Mouse (Mus musculus) intestine, embryonic 15.5 days (tissue): ENCODE results near the gene Ltbp1. TPM values are rescaled to one million over a fixed set of nuclear protein-coding genes. Genes with fewer than 3 reads are reported as not detected.

Experiments
- ATAC-seq: fragments of 200-750 bp; cut with Nextera tagmentation; 2 replicates; pipeline ENCODE4 v1.8.0; 2017; ENCODE audit warnings: moderate TSS enrichment, moderate library complexity
- H3K27ac ChIP-seq: fragments of 300-500 bp; sonication (generic); 2 replicates; pipeline ENCODE4 v1.5.1; 2015; ENCODE audit warnings: mild to moderate bottlenecking, inconsistent platforms
- H3K27me3 ChIP-seq: fragments of 300-500 bp; sonication (generic); replicated peaks from 2 replicates; pipeline ENCODE4 v1.6.1; 2015; ENCODE audit warnings: inconsistent platforms
- H3K36me3 ChIP-seq: fragments of 300-500 bp; sonication (generic); 2 replicates; pipeline ENCODE4 v1.6.1; 2015; ENCODE audit warnings: inconsistent platforms
- H3K4me1 ChIP-seq: fragments of 300-500 bp; sonication (generic); replicated peaks from 2 replicates; pipeline ENCODE4 v1.6.1; 2015; ENCODE audit warnings: inconsistent platforms
- H3K4me2 ChIP-seq: fragments of 300-500 bp; sonication (generic); replicated peaks from 2 replicates; pipeline ENCODE4 v1.6.1; 2015; ENCODE audit warnings: mild to moderate bottlenecking, inconsistent platforms
- H3K4me3 ChIP-seq: fragments of 300-500 bp; sonication (generic); replicated peaks from 2 replicates; pipeline ENCODE4 v1.5.1; 2015; ENCODE audit warnings: inconsistent platforms
- H3K9ac ChIP-seq: fragments of 300-500 bp; sonication (generic); 2 replicates; pipeline ENCODE4 v1.6.1; 2015; ENCODE audit warnings: inconsistent platforms
- H3K9me3 ChIP-seq: fragments of 300-500 bp; sonication (generic); 2 replicates; pipeline ENCODE4 v1.6.1; 2016; ENCODE audit warnings: inconsistent platforms
- WGBS: fragments of 180-500 bp; shearing (Covaris S2); methylation state at CpG from one replicate; pipeline ENCODE4 v1.1.7; 2015; 5-methylcytosine and 5-hydroxymethylcytosine counted together
- polyA plus RNA-seq: library from polyadenylated mRNA; unstranded; fragments of >200 nt; fragmentation: Nextera tagmentation; extraction: Ambion mirVana; gene quantifications from 2 replicates; pipeline ENCODE4 v1.2.1, GENCODE M21; 2015

Gene Ltbp1
- 17.7 and 18.8 TPM in 2 replicates for polyA plus RNA-seq

- Histone ChIP-seq H3K9ac (peak within 1 kb of the TSS; percentile 74), H3K4me3 (peak within 1 kb of the TSS; percentile 70), H3K9me3 (no peaks in the 10 kb centered on the region), H3K36me3 (no peaks in the 10 kb centered on the region), H3K4me1 (no peaks in the 10 kb centered on the region), H3K4me2 (peak within 1 kb of the TSS; percentile 92), H3K27ac (peak within 1 kb of the TSS; percentile 87), H3K27me3 (no peaks in the 10 kb centered on the region)
- ATAC-seq, result peak; percentile 87
- WGBS, result under 1% methylated on average over 27 of the region's 27 CpGs
Observed at GRCm38 (mm10) chr17:75005281-75005684, at the start of gene Ltbp1. Gene Ltbp1, plus strand, starts transcription at chr17:75005568.

GRCm38 (mm10) chr17:74959481-74960245, 45.7 kb upstream of the Ltbp1 start:
- 68% methylated on average over 6 of the region's 6 CpGs for WGBS
- no peak overlapping the region for H3K9ac ChIP-seq
- no peaks in the 10 kb centered on the region; the same call in 1 of the 2 replicates for H3K9me3 ChIP-seq
- H3K4me3 ChIP-seq, result no peak overlapping the region
- no peak overlapping the region for H3K27ac ChIP-seq
- no peaks in the 10 kb centered on the region for H3K4me1 ChIP-seq
- no peaks in the 10 kb centered on the region for H3K27me3 ChIP-seq
- no peak for ATAC-seq
- H3K36me3 ChIP-seq, result no peaks in the 10 kb centered on the region
- no peak overlapping the region for H3K4me2 ChIP-seq

DNA sequence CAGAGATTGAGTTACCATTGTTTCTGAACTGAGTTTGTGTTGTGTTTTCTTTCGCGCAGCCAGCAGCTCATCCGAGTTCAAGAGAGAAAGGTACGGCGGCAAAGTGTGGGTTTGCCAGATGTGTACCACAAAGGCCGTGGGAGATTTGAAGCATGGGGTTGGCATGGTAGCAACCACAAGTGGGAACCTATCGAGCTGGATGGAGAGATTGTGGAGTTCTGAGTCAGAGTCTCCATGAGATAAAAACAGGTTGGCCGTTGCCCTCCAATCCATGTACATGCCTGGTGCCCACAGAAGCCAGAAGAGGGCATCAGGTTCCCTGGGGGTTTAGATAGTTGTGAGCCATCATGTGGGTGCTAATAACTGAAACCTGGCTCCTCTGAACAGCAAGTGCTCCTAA, 42.1 kb upstream of the Ltbp1 start:
- Histone ChIP-seq H3K27ac (no peak overlapping the region), H3K9me3 (no peaks in the 10 kb centered on the region; the same call in 1 of the 2 replicates), H3K4me1 (0 out of 2 replicates have a peak, but pooled peaks cover 2% of the 10 kb centered on the region), H3K27me3 (no peaks in the 10 kb centered on the region), H3K9ac (no peak overlapping the region), H3K4me3 (no peak overlapping the region), H3K36me3 (no peaks in the 10 kb centered on the region), H3K4me2 (no peak overlapping the region)
- WGBS, result 93% methylated on average over 8 of the region's 8 CpGs
- no peak for ATAC-seq

DNA sequence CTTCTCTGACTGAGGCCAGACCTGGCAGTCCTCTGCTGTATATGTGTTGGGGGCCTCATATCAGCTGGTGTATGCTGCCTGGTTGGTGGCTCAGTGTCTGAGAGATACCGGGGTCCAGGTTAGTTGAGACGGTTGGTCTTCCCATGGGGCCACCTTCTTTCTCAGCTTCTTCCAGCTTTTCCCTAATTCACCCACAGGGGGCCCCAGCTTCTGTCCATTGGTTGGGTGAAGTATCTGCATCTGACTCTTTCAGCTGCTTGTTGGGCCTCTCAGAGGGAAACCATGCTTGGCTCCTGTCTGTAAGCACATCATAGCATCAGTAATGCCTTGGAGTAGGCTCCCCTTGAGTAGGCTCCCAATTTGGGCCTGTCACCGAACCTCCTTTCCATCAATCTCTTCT, 41.5 kb upstream of the Ltbp1 start:
- no peaks in the 10 kb centered on the region; the same call in 1 of the 2 replicates for H3K9me3 ChIP-seq
- no peak overlapping the region for H3K9ac ChIP-seq
- no peak for ATAC-seq
- no peak overlapping the region for H3K4me3 ChIP-seq
- H3K36me3 ChIP-seq, result no peaks in the 10 kb centered on the region
- H3K27me3 ChIP-seq, result no peaks in the 10 kb centered on the region
- WGBS, result 96% methylated on average over 3 of the region's 3 CpGs
- no peak overlapping the region for H3K4me2 ChIP-seq
- no peak overlapping the region for H3K27ac ChIP-seq
- 0 out of 2 replicates have a peak, but pooled peaks cover 3% of the 10 kb centered on the region for H3K4me1 ChIP-seq

- H3K4me1 ChIP-seq, result 0 out of 2 replicates have a peak, but pooled peaks cover 3% of the 10 kb centered on the region
- no peak for ATAC-seq
- WGBS, result 79% methylated on average over 7 of the region's 7 CpGs
Observed at GRCm38 (mm10) chr17:74967298-74967848, 38.0 kb upstream of the Ltbp1 start.

GRCm38 (mm10) chr17:74968152-74968712, 37.1 kb upstream of the Ltbp1 start:
- H3K4me2 ChIP-seq, result peak overlapping the region; percentile 17; the same call in 1 of the 2 replicates
- peak; percentile 39 for ATAC-seq
- 50% methylated on average over 9 of the region's 9 CpGs for WGBS

More at GRCm38 (mm10) chr17:74967298-74967848, 38.0 kb upstream of the Ltbp1 start:
- Histone ChIP-seq H3K4me3 (no peak overlapping the region), H3K9me3 (no peaks in the 10 kb centered on the region), H3K4me2 (no peak overlapping the region), H3K27me3 (no peaks in the 10 kb centered on the region), H3K9ac (no peak overlapping the region), H3K36me3 (no peaks in the 10 kb centered on the region), H3K27ac (no peak overlapping the region)

GRCm38 (mm10) chr17:74968738-74969271, 36.6 kb upstream of the Ltbp1 start:
- Histone ChIP-seq H3K4me3 (no peak overlapping the region), H3K27me3 (no peaks in the 10 kb centered on the region), H3K9me3 (no peaks in the 10 kb centered on the region), H3K4me2 (peak overlapping the region; percentile 17; the same call in 1 of the 2 replicates), H3K27ac (0 out of 2 replicates have a peak overlapping the region, but pooled peaks have one; percentile 13), H3K9ac (no peak overlapping the region), H3K36me3 (no peaks in the 10 kb centered on the region), H3K4me1 (0 out of 2 replicates have a peak, but pooled peaks cover 3% of the 10 kb centered on the region)
- ATAC-seq, result no peak
- 53% methylated on average over 16 of the region's 16 CpGs for WGBS

More at GRCm38 (mm10) chr17:74968152-74968712, 37.1 kb upstream of the Ltbp1 start:
- Histone ChIP-seq H3K27ac (no peak overlapping the region), H3K9me3 (no peaks in the 10 kb centered on the region), H3K27me3 (no peaks in the 10 kb centered on the region), H3K9ac (no peak overlapping the region), H3K4me3 (no peak overlapping the region), H3K4me1 (0 out of 2 replicates have a peak, but pooled peaks cover 3% of the 10 kb centered on the region), H3K36me3 (no peaks in the 10 kb centered on the region)

DNA sequence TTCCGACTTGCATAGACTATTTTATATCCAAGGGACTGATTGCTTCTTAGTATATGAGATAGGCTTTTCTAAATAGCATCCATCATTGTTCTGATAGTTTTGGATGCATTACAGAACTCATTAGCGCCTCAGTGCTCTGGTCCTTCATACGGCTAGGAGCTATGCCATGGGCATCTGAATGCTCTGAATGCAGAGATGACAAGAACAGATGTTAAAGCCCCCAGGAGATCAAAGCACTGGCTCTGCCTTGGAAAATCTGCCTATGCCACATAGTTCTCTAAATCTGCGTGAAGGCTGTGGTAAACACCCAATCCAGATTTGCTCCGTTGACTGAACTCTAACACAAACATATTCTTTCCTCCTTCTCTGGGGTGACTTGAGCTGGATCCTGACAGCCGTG, 30.2 kb upstream of the Ltbp1 start:
- Histone ChIP-seq H3K4me2 (no peak overlapping the region), H3K9me3 (no peaks in the 10 kb centered on the region), H3K27ac (no peak overlapping the region), H3K27me3 (no peaks in the 10 kb centered on the region), H3K4me3 (no peak overlapping the region), H3K4me1 (no peaks in the 10 kb centered on the region), H3K36me3 (no peaks in the 10 kb centered on the region), H3K9ac (no peak overlapping the region)
- 52% methylated on average over 6 of the region's 6 CpGs for WGBS
- ATAC-seq, result no peak

DNA sequence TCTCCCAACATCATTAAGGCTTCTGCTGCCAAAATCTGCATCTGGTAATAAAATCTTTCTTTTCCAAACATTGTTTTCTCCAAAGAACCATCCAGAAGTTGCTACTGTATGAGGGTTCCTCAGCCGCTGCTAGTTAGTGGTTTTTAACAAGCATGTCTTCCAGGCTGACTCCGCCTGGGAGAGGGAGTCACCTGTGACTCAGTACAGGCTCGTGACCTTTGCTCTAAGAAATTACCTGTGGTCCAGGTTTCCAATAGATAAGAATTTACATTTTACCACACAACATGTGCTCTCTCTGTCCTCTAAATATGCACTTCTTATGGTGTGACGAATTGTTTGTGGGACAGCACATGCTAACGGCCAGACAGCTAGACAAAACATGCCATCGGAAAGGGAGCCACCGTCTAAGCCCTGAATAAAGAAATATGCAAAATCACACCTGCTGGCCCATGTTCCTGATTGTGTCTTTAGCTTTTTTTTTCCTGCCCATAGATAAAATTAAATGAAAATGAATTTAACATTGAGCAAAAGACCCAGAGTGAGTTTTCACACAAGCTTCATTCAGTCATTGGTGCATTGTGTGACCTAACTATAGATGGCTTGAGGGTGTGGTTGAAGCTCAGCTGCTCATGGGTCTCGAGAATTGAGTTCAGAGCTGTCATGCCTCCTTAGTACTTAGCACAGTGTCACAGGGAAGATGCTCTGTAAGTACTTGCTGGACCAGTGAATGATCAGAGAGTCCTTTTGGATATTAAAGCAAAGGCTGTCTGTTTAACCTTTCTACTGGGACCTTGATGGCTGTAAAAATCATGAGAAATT, 29.0 kb upstream of the Ltbp1 start:
- Histone ChIP-seq H3K4me1 (no peaks in the 10 kb centered on the region), H3K36me3 (no peaks in the 10 kb centered on the region), H3K4me3 (no peak overlapping the region), H3K4me2 (no peak overlapping the region), H3K9me3 (no peaks in the 10 kb centered on the region), H3K27me3 (no peaks in the 10 kb centered on the region), H3K9ac (no peak overlapping the region), H3K27ac (no peak overlapping the region)
- peak; percentile 80 for ATAC-seq
- WGBS, result 59% methylated on average over 8 of the region's 8 CpGs

- no peak for ATAC-seq
- no peak overlapping the region for H3K9ac ChIP-seq
- H3K4me1 ChIP-seq, result no peaks in the 10 kb centered on the region
- H3K9me3 ChIP-seq, result no peaks in the 10 kb centered on the region
- no peaks in the 10 kb centered on the region for H3K27me3 ChIP-seq
- no peak overlapping the region for H3K27ac ChIP-seq
- no peak overlapping the region for H3K4me3 ChIP-seq
- 84% methylated on average over 8 of the region's 8 CpGs for WGBS
- H3K36me3 ChIP-seq, result no peaks in the 10 kb centered on the region
- H3K4me2 ChIP-seq, result no peak overlapping the region
Observed at GRCm38 (mm10) chr17:74979767-74980166, 25.6 kb upstream of the Ltbp1 start.

- no peak overlapping the region for H3K4me2 ChIP-seq
- WGBS, result 46% methylated on average over 5 of the region's 5 CpGs
- H3K36me3 ChIP-seq, result no peaks in the 10 kb centered on the region
- no peak overlapping the region for H3K27ac ChIP-seq
- no peaks in the 10 kb centered on the region for H3K9me3 ChIP-seq
- no peak for ATAC-seq
- H3K4me1 ChIP-seq, result no peaks in the 10 kb centered on the region
- H3K9ac ChIP-seq, result no peak overlapping the region
- no peaks in the 10 kb centered on the region for H3K27me3 ChIP-seq
- no peak overlapping the region for H3K4me3 ChIP-seq
Observed at GRCm38 (mm10) chr17:74981703-74982102, 23.7 kb upstream of the Ltbp1 start.
